Mouse (Mus musculus): Measurements from ENCODE around the gene Itgb4. TPM values are rescaled to one million over a fixed set of nuclear protein-coding genes. Genes with fewer than 3 reads are reported as not detected.
A peak's percentile ranks its signal among the peaks of the same experiment; 100 is the strongest.
"Not testable (repeated sequence)": the region's sequence is repeated elsewhere in the genome, so short reads cannot be mapped to it uniquely, and the experiment has no call there.

Gene Itgb4
- polyA plus RNA-seq, 1 experiment = 28.6 TPM

- Histone ChIP-seq H3K4me1 (ENCODE audit: control insufficient read depth, insufficient read depth, low read length) (peaks cover 9% of the 10 kb centered on the region), H3K4me3 (replicated peaks; ENCODE audit: insufficient read depth, low read depth, low read length) (no peak overlapping the region), H3K27me3 (ENCODE audit: control insufficient read depth, insufficient read depth, low read length) (no peaks in the 10 kb centered on the region), H3K27ac (ENCODE audit: insufficient read depth, low read length) (no peak overlapping the region)
- TF ChIP-seq POLR2A (IDR thresholded peaks at IDR 0.05; ENCODE audit: borderline replicate concordance, insufficient read depth, low read length) (no peak), CTCF (IDR thresholded peaks at IDR 0.05; ENCODE audit: borderline replicate concordance, insufficient read depth, low read depth, low read length) (peak; percentile 32)
- WGBS = 6% methylated on average over 1 of the region's 1 CpGs
- no peak for DNase-seq
Observed at GRCm38 (mm10) chr11:116020519-116020922, 46.0 kb downstream of the Itgb4 start.

- TF ChIP-seq CTCF (IDR thresholded peaks at IDR 0.05; ENCODE audit: borderline replicate concordance, insufficient read depth, low read depth, low read length) (no peak), POLR2A (IDR thresholded peaks at IDR 0.05; ENCODE audit: borderline replicate concordance, insufficient read depth, low read length) (0 out of 2 replicates have a peak, but pooled peaks have one; percentile 11)
- 24% methylated on average over 6 of the region's 6 CpGs for WGBS
Observed at GRCm38 (mm10) chr11:116021328-116022220, 47.1 kb downstream of the Itgb4 start.

GRCm38 (mm10) chr11:116022256-116022780 is 47.8 kb downstream of the Itgb4 start:
- Histone ChIP-seq H3K27me3 (ENCODE audit: control insufficient read depth, insufficient read depth, low read length) (no peaks in the 10 kb centered on the region), H3K4me3 (replicated peaks; ENCODE audit: insufficient read depth, low read depth, low read length) (peak overlapping the region; percentile 47), H3K4me1 (ENCODE audit: control insufficient read depth, insufficient read depth, low read length) (peaks cover 9% of the 10 kb centered on the region), H3K27ac (ENCODE audit: insufficient read depth, low read length) (no peak overlapping the region)
- TF ChIP-seq CTCF (IDR thresholded peaks at IDR 0.05; ENCODE audit: borderline replicate concordance, insufficient read depth, low read depth, low read length) (no peak), POLR2A (IDR thresholded peaks at IDR 0.05; ENCODE audit: borderline replicate concordance, insufficient read depth, low read length) (no peak)
- no peak for DNase-seq
- WGBS = 11% methylated on average over 4 of the region's 4 CpGs

More at GRCm38 (mm10) chr11:116021328-116022220, 47.1 kb downstream of the Itgb4 start:
- H3K27ac ChIP-seq (ENCODE audit: insufficient read depth, low read length) = no peak overlapping the region
- DNase-seq = no peak
- no peaks in the 10 kb centered on the region for H3K27me3 ChIP-seq (ENCODE audit: control insufficient read depth, insufficient read depth, low read length)
- peaks cover 9% of the 10 kb centered on the region for H3K4me1 ChIP-seq (ENCODE audit: control insufficient read depth, insufficient read depth, low read length)
- H3K4me3 ChIP-seq (replicated peaks; ENCODE audit: insufficient read depth, low read depth, low read length) = peak overlapping the region; percentile 31

- peak overlapping the region; percentile 45; the same call in 1 of the 2 replicates for H3K27ac ChIP-seq (ENCODE audit: insufficient read depth, low read length)
- not testable (repeated sequence) for H3K4me1 ChIP-seq (ENCODE audit: control insufficient read depth, insufficient read depth, low read length); H3K27me3 ChIP-seq (ENCODE audit: control insufficient read depth, insufficient read depth, low read length); DNase-seq
- H3K4me3 ChIP-seq (replicated peaks; ENCODE audit: insufficient read depth, low read depth, low read length) = peak overlapping the region; percentile 80
- WGBS = under 1% methylated on average over 18 of the region's 18 CpGs
Observed at GRCm38 (mm10) chr11:116023074-116023770, 48.7 kb downstream of the Itgb4 start.

GRCm38 (mm10) chr11:116023771-116024355 is 49.4 kb downstream of the Itgb4 start:
- Histone ChIP-seq H3K4me1 (ENCODE audit: control insufficient read depth, insufficient read depth, low read length) (peaks cover 7% of the 10 kb centered on the region; the same call in 1 of the 2 replicates), H3K27me3 (ENCODE audit: control insufficient read depth, insufficient read depth, low read length) (no peaks in the 10 kb centered on the region), H3K27ac (ENCODE audit: insufficient read depth, low read length) (peak overlapping the region; percentile 99), H3K4me3 (replicated peaks; ENCODE audit: insufficient read depth, low read depth, low read length) (peak overlapping the region; percentile 80)
- TF ChIP-seq CTCF (IDR thresholded peaks at IDR 0.05; ENCODE audit: borderline replicate concordance, insufficient read depth, low read depth, low read length) (peak; percentile 47; the same call in 1 of the 2 replicates), POLR2A (IDR thresholded peaks at IDR 0.05; ENCODE audit: borderline replicate concordance, insufficient read depth, low read length) (no peak)
- DNase-seq = peak; percentile 91 to 94
- 1% methylated on average over 56 of the region's 57 CpGs for WGBS

GRCm38 (mm10) chr11:116024356-116024808 is 49.9 kb downstream of the Itgb4 start:
- WGBS = under 1% methylated on average over 37 of the region's 37 CpGs
- peak; percentile 96 to 99 for DNase-seq
- Histone ChIP-seq H3K27me3 (ENCODE audit: control insufficient read depth, insufficient read depth, low read length) (no peaks in the 10 kb centered on the region), H3K4me1 (ENCODE audit: control insufficient read depth, insufficient read depth, low read length) (peaks cover 7% of the 10 kb centered on the region; the same call in 1 of the 2 replicates), H3K4me3 (replicated peaks; ENCODE audit: insufficient read depth, low read depth, low read length) (peak overlapping the region; percentile 80), H3K27ac (ENCODE audit: insufficient read depth, low read length) (peak overlapping the region; percentile 99)
- TF ChIP-seq POLR2A (IDR thresholded peaks at IDR 0.05; ENCODE audit: borderline replicate concordance, insufficient read depth, low read length) (peak; percentile 100), CTCF (IDR thresholded peaks at IDR 0.05; ENCODE audit: borderline replicate concordance, insufficient read depth, low read depth, low read length) (no peak)

Data from cerebellum, adult 2 months (tissue).